Mouse (Mus musculus) intestine, postnatal 0 days (tissue): ENCODE data around the gene Cfap61. TPM values are rescaled to one million over a fixed set of nuclear protein-coding genes. Genes with fewer than 3 reads are reported as not detected.
"Not testable (repeated sequence)": the region's sequence is repeated elsewhere in the genome, so short reads cannot be mapped to it uniquely, and the experiment has no call there.

Experiments used
- ATAC-seq: fragments of 200-750 bp; cut with Nextera tagmentation; 2 replicates; pipeline ENCODE4 v1.8.0; 2017; ENCODE audit warnings: mild to moderate bottlenecking, moderate TSS enrichment, moderate library complexity
- H3K27ac ChIP-seq: fragments of 300-500 bp; sonication (generic); 2 replicates; pipeline ENCODE4 v1.5.1; 2014; ENCODE audit warnings: mild to moderate bottlenecking, low read depth, low read length, moderate library complexity
- H3K27me3 ChIP-seq: fragments of 300-500 bp; sonication (generic); replicated peaks from 2 replicates; pipeline ENCODE4 v1.6.1; 2014; ENCODE audit warnings: low read length, mixed read lengths; ENCODE audit not compliant: control insufficient read depth, insufficient read depth
- H3K36me3 ChIP-seq: fragments of 300-500 bp; sonication (generic); 2 replicates; pipeline ENCODE4 v1.6.1; 2014; ENCODE audit warnings: mild to moderate bottlenecking, moderate library complexity; ENCODE audit not compliant: control insufficient read depth, insufficient read depth
- H3K4me1 ChIP-seq: fragments of 300-500 bp; sonication (generic); replicated peaks from 2 replicates; pipeline ENCODE4 v1.6.1; 2014; ENCODE audit warnings: antibody characterized with exemption, low read length, mixed read lengths; ENCODE audit not compliant: control insufficient read depth, insufficient read depth
- H3K4me2 ChIP-seq: fragments of 300-500 bp; sonication (generic); replicated peaks from 2 replicates; pipeline ENCODE4 v1.6.1; 2014; ENCODE audit warnings: low read depth, mild to moderate bottlenecking, moderate library complexity
- H3K4me3 ChIP-seq: fragments of 300-500 bp; sonication (generic); 2 replicates; pipeline ENCODE4 v1.5.1; 2014; ENCODE audit warnings: low read depth, low read length
- H3K9ac ChIP-seq: fragments of 300-500 bp; sonication (generic); 2 replicates; pipeline ENCODE4 v1.6.1; 2014; ENCODE audit warnings: mild to moderate bottlenecking, low read depth, low read length
- H3K9me3 ChIP-seq: fragments of 300-500 bp; sonication (generic); 2 replicates; pipeline ENCODE4 v1.6.1; 2016; ENCODE audit warnings: mixed run types; ENCODE audit not compliant: control insufficient read depth
- CTCF ChIP-seq: sonication (generic); IDR thresholded peaks from 2 replicates; pipeline ENCODE4 v1.5.1; 2016; ENCODE audit warnings: low read depth, mild to moderate bottlenecking, control low read depth, antibody characterized with exemption, moderate library complexity
- WGBS: fragments of 180-500 bp; shearing (Covaris S2); extraction: QIAGEN DNeasy Blood & Tissue Kit; methylation state at CpG from one replicate; pipeline ENCODE4 v1.1.7; 2014; 5-methylcytosine and 5-hydroxymethylcytosine counted together
- polyA plus RNA-seq: library from polyadenylated mRNA; unstranded; fragments of >200 nt; fragmentation: Nextera tagmentation; extraction: Ambion mirVana; gene quantifications from 2 replicates; pipeline ENCODE4 v1.2.1, GENCODE M21; 2015

Cfap61 gene
- polyA plus RNA-seq, 1 experiment from 2014 or later = 0.08 TPM

GRCm38 (mm10) chr2:145905156-145905555 is 29.4 kb upstream of the Cfap61 start:
- no peaks in the 10 kb centered on the region for H3K27me3 ChIP-seq
- no peak overlapping the region for H3K4me2 ChIP-seq
- no peaks in the 10 kb centered on the region for H3K9me3 ChIP-seq
- peaks cover 7% of the 10 kb centered on the region; the same call in 1 of the 2 replicates for H3K4me1 ChIP-seq
- no peak overlapping the region for H3K9ac ChIP-seq
- TF ChIP-seq CTCF = no peak
- ATAC-seq = no peak
- 71% methylated on average over 6 of the region's 6 CpGs for WGBS
- H3K27ac ChIP-seq = no peak overlapping the region
- H3K4me3 ChIP-seq = no peak overlapping the region
- peaks cover 3% of the 10 kb centered on the region; the same call in 1 of the 2 replicates for H3K36me3 ChIP-seq

DNA sequence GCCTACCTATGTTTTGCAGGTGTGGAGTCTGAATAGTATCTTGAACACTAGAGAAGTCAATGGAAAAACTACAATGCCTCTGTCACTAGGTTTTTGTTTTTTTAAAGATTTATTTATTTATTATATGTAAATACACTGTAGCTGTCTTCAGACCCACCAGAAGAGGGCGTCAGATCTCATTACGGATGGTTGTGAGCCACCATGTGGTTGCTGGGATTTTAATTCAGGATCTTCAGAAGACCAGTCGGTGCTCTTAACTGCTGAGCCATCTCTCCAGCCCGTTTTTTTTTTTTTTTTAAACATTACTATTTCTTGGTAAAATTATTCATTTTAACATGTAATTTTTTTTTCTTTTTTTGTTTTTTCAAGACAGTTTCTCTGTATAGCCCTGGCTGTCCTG is 28.7 kb upstream of the Cfap61 start:
- ATAC-seq, H3K4me2 ChIP-seq, H3K4me1 ChIP-seq, H3K9me3 ChIP-seq, H3K27ac ChIP-seq, H3K36me3 ChIP-seq, H3K9ac ChIP-seq, H3K27me3 ChIP-seq, H3K4me3 ChIP-seq: not testable (repeated sequence)
- TF ChIP-seq CTCF = peak; percentile 51
- WGBS = 45% methylated on average over 4 of the region's 4 CpGs

GRCm38 (mm10) chr2:145920941-145921650 is 13.5 kb upstream of the Cfap61 start:
- TF ChIP-seq CTCF = peak; percentile 39; the same call in 1 of the 2 replicates
- H3K27ac ChIP-seq = no peak overlapping the region
- WGBS = 69% methylated on average over 8 of the region's 8 CpGs
- H3K36me3 ChIP-seq = peaks cover 65% of the 10 kb centered on the region
- ATAC-seq = peak; percentile 71
- no peaks in the 10 kb centered on the region for H3K27me3 ChIP-seq
- H3K9me3 ChIP-seq = no peaks in the 10 kb centered on the region
- H3K4me3 ChIP-seq = no peak overlapping the region
- H3K4me1 ChIP-seq = no peaks in the 10 kb centered on the region
- H3K9ac ChIP-seq = no peak overlapping the region
- no peak overlapping the region for H3K4me2 ChIP-seq

- TF ChIP-seq CTCF = no peak
- no peaks in the 10 kb centered on the region for H3K27me3 ChIP-seq
- 0 out of 2 replicates have a peak, but pooled peaks cover 5% of the 10 kb centered on the region for H3K4me1 ChIP-seq
- H3K9me3 ChIP-seq = no peaks in the 10 kb centered on the region
- H3K9ac ChIP-seq = no peak overlapping the region
- ATAC-seq = no peak
- no peak overlapping the region for H3K4me2 ChIP-seq
- 77% methylated on average over 8 of the region's 8 CpGs for WGBS
- H3K36me3 ChIP-seq = peaks cover 3% of the 10 kb centered on the region; the same call in 1 of the 2 replicates
- H3K4me3 ChIP-seq = no peak overlapping the region
- H3K27ac ChIP-seq = no peak overlapping the region
Measured at GRCm38 (mm10) chr2:145936975-145937374, 2.4 kb downstream of the Cfap61 start.

- H3K27me3 ChIP-seq = no peaks in the 10 kb centered on the region
- H3K4me3 ChIP-seq = no peak overlapping the region
- no peaks in the 10 kb centered on the region for H3K4me1 ChIP-seq
- H3K27ac ChIP-seq = no peak overlapping the region
- WGBS = 59% methylated on average over 3 of the region's 3 CpGs
- no peaks in the 10 kb centered on the region for H3K36me3 ChIP-seq
- no peaks in the 10 kb centered on the region for H3K9me3 ChIP-seq
- no peak overlapping the region for H3K9ac ChIP-seq
- ATAC-seq = no peak
- H3K4me2 ChIP-seq = no peak overlapping the region
- TF ChIP-seq CTCF = no peak
Measured at GRCm38 (mm10) chr2:145941403-145941802, 6.8 kb downstream of the Cfap61 start.

DNA sequence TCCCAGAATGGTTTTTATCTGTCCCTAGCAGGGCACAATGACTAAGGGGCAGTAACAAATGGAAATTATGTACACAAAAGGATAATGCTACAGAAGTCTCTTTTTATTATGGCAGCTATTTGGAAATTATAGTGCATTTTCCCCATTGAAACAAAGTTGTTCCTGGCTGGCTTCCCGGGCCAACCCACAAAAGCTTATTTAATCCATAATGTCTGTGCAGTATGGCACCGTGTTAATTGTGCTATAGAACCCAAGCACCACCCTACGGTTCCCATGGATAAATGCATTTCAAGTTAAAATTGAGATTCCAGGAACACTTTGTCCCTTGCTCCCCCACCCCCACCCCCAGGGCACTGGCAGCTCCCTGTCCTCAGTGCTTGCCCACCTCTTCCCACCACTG is 9.7 kb downstream of the Cfap61 start:
- 85% methylated on average over 3 of the region's 3 CpGs for whole genome bisulfite sequencing
- ATAC-seq = no peak

More for the DNA sequence above, 9.7 kb downstream of the Cfap61 start:
- H3K4me2 ChIP-seq = no peak overlapping the region
- no peaks in the 10 kb centered on the region for H3K36me3 ChIP-seq
- H3K27ac ChIP-seq = no peak overlapping the region
- no peaks in the 10 kb centered on the region for H3K9me3 ChIP-seq
- no peaks in the 10 kb centered on the region for H3K27me3 ChIP-seq
- no peak overlapping the region for H3K9ac ChIP-seq
- H3K4me1 ChIP-seq = no peaks in the 10 kb centered on the region
- H3K4me3 ChIP-seq = no peak overlapping the region
- no peak for TF ChIP-seq CTCF
